ENCODE assay signal across 19 mouse cellular contexts in the genomic region with DNA sequence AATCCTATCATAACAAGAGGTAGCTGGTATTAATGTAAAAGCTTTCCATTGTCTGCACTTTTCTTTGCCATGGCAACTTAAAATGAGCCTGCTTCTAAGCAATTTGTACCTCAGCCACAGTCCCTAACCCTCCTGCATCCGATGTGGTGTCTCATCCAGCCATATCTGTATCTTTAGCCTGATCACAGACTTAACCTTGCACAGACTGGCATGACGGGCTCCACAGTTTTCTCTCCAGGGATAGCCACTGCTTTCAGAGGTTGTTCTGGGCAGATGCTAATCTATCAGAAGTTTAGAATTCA.
DNase-seq lines count a peak whose midpoint lies in the region; ATAC-seq lines count a peak whose summit lies in the region.
"Had no signal": no experiment of that assay in that cellular context is flagged by ENCODE, and none has a peak within 500 bp of the region (broad histone marks: within the 10 kb centered on the region; RNA-seq: fewer than 3 reads in every experiment).

No protein-coding gene starts in this region.

- DNase-seq in midbrain, embryonic 14.5 days = peak; percentile 30
- no peak for DNase-seq in midbrain, embryonic 11.5 days (ENCODE audit: low spot score, missing footprints)
- no peak for DNase-seq in forebrain, embryonic 14.5 days (ENCODE audit: low spot score)
- DNase-seq in hindbrain, embryonic 11.5 days (ENCODE audit: low spot score) = no peak
- DNase-seq in cerebellum, adult 9-10 months = no peak
- no peak for DNase-seq in heart, postnatal 25 days (ENCODE audit: low spot score)
- DNase-seq: adrenal gland, adult 2 months; cerebellum, adult 8-10 months; gastrocnemius, postnatal 10 days; heart, adult 18-20 months; left cerebral cortex, postnatal 4 days; liver; right cerebral cortex, postnatal 4 days had no signal

- H3K4me1 ChIP-seq in midbrain, embryonic 14.5 days (ENCODE audit: control insufficient read depth, insufficient read depth, low read length) = peaks cover 11% of the 10 kb centered on the region; the same call in 1 of the 2 replicates
- H3K4me1 ChIP-seq in midbrain, embryonic 11.5 days (ENCODE audit: control insufficient read depth, insufficient read depth, low read length) = no peaks in the 10 kb centered on the region
- peaks cover 4% of the 10 kb centered on the region; the same call in 1 of the 2 replicates for H3K4me1 ChIP-seq in forebrain, embryonic 14.5 days (ENCODE audit: control insufficient read depth, insufficient read depth, low read length)
- H3K4me1 ChIP-seq in hindbrain, embryonic 11.5 days (replicated peaks; ENCODE audit: control insufficient read depth, insufficient read depth, low read length) = no peaks in the 10 kb centered on the region
- H3K4me1 ChIP-seq in neural tube, embryonic 14.5 days (ENCODE audit: control insufficient read depth, insufficient read depth, low read length) = peaks cover 5% of the 10 kb centered on the region; the same call in 1 of the 2 replicates
- H3K4me1 ChIP-seq: embryonic facial prominence, embryonic 12.5 days had no signal

- no peak overlapping the region for H3K9ac ChIP-seq in midbrain, embryonic 14.5 days (replicated peaks; ENCODE audit: low read length)
- no peak overlapping the region for H3K9ac ChIP-seq in midbrain, embryonic 11.5 days (ENCODE audit: low read length)
- H3K9ac ChIP-seq in forebrain, embryonic 14.5 days (ENCODE audit: low read length) = no peak overlapping the region
- H3K9ac ChIP-seq in hindbrain, embryonic 11.5 days (ENCODE audit: low read depth, low read length) = no peak overlapping the region
- no peak overlapping the region for H3K9ac ChIP-seq in neural tube, embryonic 14.5 days (replicated peaks; ENCODE audit: low read depth, low read length)
- H3K9ac ChIP-seq: embryonic facial prominence, embryonic 12.5 days; kidney, embryonic 15.5 days had no signal

- intact Hi-C loops in heart, postnatal 25 days (cut with DNase I) = no loop called here

- no peak overlapping the region for H3K4me3 ChIP-seq in midbrain, embryonic 14.5 days (replicated peaks; ENCODE audit: low read depth, low read length)
- no peak overlapping the region for H3K4me3 ChIP-seq in midbrain, embryonic 11.5 days (ENCODE audit: low read depth, low read length)
- H3K4me3 ChIP-seq in forebrain, embryonic 14.5 days (ENCODE audit: low read depth, low read length) = no peak overlapping the region
- no peak overlapping the region for H3K4me3 ChIP-seq in hindbrain, embryonic 11.5 days (ENCODE audit: low read depth, low read length)
- no peak overlapping the region for H3K4me3 ChIP-seq in neural tube, embryonic 14.5 days (ENCODE audit: low read depth, low read length)
- H3K4me3 ChIP-seq: embryonic facial prominence, embryonic 12.5 days; erythroblast, embryonic 14.5 days; kidney, embryonic 15.5 days had no signal

- ATAC-seq in midbrain, embryonic 14.5 days (ENCODE audit: low FRiP score, low TSS enrichment) = no peak; the same call in 1 of the 2 replicates
- no peak for ATAC-seq in midbrain, embryonic 11.5 days (ENCODE audit: low FRiP score)
- peak; percentile 65; the same call in 1 of the 2 replicates for ATAC-seq in forebrain, embryonic 14.5 days
- 0 out of 2 replicates have a peak, but pooled peaks have one; percentile 10 for ATAC-seq in hindbrain, embryonic 11.5 days (ENCODE audit: low FRiP score)
- ATAC-seq in neural tube, embryonic 14.5 days (ENCODE audit: low read depth) = no peak
- ATAC-seq: intestine, embryonic 16.5 days; lung, postnatal 0 days had no signal

- no peaks in the 10 kb centered on the region for H3K27me3 ChIP-seq in midbrain, embryonic 14.5 days (ENCODE audit: control insufficient read depth, insufficient read depth, low read length)
- no peaks in the 10 kb centered on the region for H3K27me3 ChIP-seq in midbrain, embryonic 11.5 days (ENCODE audit: control insufficient read depth, insufficient read depth, low read length)
- H3K27me3 ChIP-seq in forebrain, embryonic 14.5 days (replicated peaks; ENCODE audit: control insufficient read depth, insufficient read depth, low read length) = no peaks in the 10 kb centered on the region
- no peaks in the 10 kb centered on the region for H3K27me3 ChIP-seq in hindbrain, embryonic 11.5 days (ENCODE audit: control insufficient read depth, insufficient read depth, low read length)
- no peaks in the 10 kb centered on the region for H3K27me3 ChIP-seq in neural tube, embryonic 14.5 days (ENCODE audit: control insufficient read depth, insufficient read depth, low read length)
- H3K27me3 ChIP-seq: embryonic facial prominence, embryonic 12.5 days; kidney, embryonic 15.5 days had no signal

- 54% methylated on average over 2 of the region's 2 CpGs for WGBS in midbrain, embryonic 14.5 days
- 81% methylated on average over 2 of the region's 2 CpGs for WGBS in midbrain, embryonic 11.5 days
- 66% methylated on average over 2 of the region's 2 CpGs for WGBS in forebrain, embryonic 14.5 days
- 68% methylated on average over 2 of the region's 2 CpGs for WGBS in hindbrain, embryonic 11.5 days
- 53% methylated on average over 2 of the region's 2 CpGs for WGBS in neural tube, embryonic 14.5 days

- no peaks in the 10 kb centered on the region for H3K36me3 ChIP-seq in midbrain, embryonic 14.5 days (ENCODE audit: control insufficient read depth, insufficient read depth, low read length)
- H3K36me3 ChIP-seq in midbrain, embryonic 11.5 days (ENCODE audit: control insufficient read depth, insufficient read depth, low read length) = no peaks in the 10 kb centered on the region
- H3K36me3 ChIP-seq in forebrain, embryonic 14.5 days (ENCODE audit: control insufficient read depth, insufficient read depth, low read length) = no peaks in the 10 kb centered on the region
- no peaks in the 10 kb centered on the region for H3K36me3 ChIP-seq in hindbrain, embryonic 11.5 days (ENCODE audit: control insufficient read depth, insufficient read depth, low read length)
- H3K36me3 ChIP-seq in neural tube, embryonic 14.5 days (ENCODE audit: control insufficient read depth, insufficient read depth, low read length) = no peaks in the 10 kb centered on the region
- H3K36me3 ChIP-seq: embryonic facial prominence, embryonic 12.5 days; kidney, embryonic 15.5 days had no signal

- H3K27ac ChIP-seq in midbrain, embryonic 14.5 days (replicated peaks; ENCODE audit: low read depth, low read length) = peak overlapping the region; percentile 52; the same call in 1 of the 2 replicates
- no peak overlapping the region for H3K27ac ChIP-seq in midbrain, embryonic 11.5 days (ENCODE audit: low read depth, low read length)
- no peak overlapping the region for H3K27ac ChIP-seq in forebrain, embryonic 14.5 days (ENCODE audit: low read depth, low read length)
- no peak overlapping the region for H3K27ac ChIP-seq in hindbrain, embryonic 11.5 days (ENCODE audit: low read depth, low read length)
- peak overlapping the region; percentile 16; the same call in 1 of the 2 replicates for H3K27ac ChIP-seq in neural tube, embryonic 14.5 days (ENCODE audit: low read depth, low read length)
- H3K27ac ChIP-seq: embryonic facial prominence, embryonic 12.5 days; kidney, embryonic 15.5 days had no signal

- H3K9me3 ChIP-seq in midbrain, embryonic 14.5 days (ENCODE audit: control insufficient read depth, low read length) = no peaks in the 10 kb centered on the region
- no peaks in the 10 kb centered on the region for H3K9me3 ChIP-seq in midbrain, embryonic 11.5 days (ENCODE audit: control insufficient read depth, low read length)
- no peaks in the 10 kb centered on the region for H3K9me3 ChIP-seq in forebrain, embryonic 14.5 days (replicated peaks; ENCODE audit: control insufficient read depth, low read length)
- H3K9me3 ChIP-seq in hindbrain, embryonic 11.5 days (ENCODE audit: control insufficient read depth, low read length) = no peaks in the 10 kb centered on the region
- H3K9me3 ChIP-seq in neural tube, embryonic 14.5 days (ENCODE audit: control insufficient read depth, low read length) = no peaks in the 10 kb centered on the region
- H3K9me3 ChIP-seq: embryonic facial prominence, embryonic 12.5 days; kidney, embryonic 15.5 days had no signal

- no peak overlapping the region for H3K4me2 ChIP-seq in midbrain, embryonic 14.5 days (ENCODE audit: low read length)
- no peak overlapping the region for H3K4me2 ChIP-seq in midbrain, embryonic 11.5 days
- no peak overlapping the region for H3K4me2 ChIP-seq in forebrain, embryonic 14.5 days (ENCODE audit: low read length)
- no peak overlapping the region for H3K4me2 ChIP-seq in hindbrain, embryonic 11.5 days (replicated peaks; ENCODE audit: low read depth, low read length)
- no peak overlapping the region for H3K4me2 ChIP-seq in neural tube, embryonic 14.5 days (ENCODE audit: low read depth, low read length)
- H3K4me2 ChIP-seq: embryonic facial prominence, embryonic 12.5 days; kidney, embryonic 15.5 days had no signal

Comparison
In these comparisons a context has a peak if more than half of its experiments do, and no peak if none do; other contexts are left out.
1. H3K27ac ChIP-seq: peak in midbrain, embryonic 14.5 days (single experiment) and neural tube, embryonic 14.5 days (single experiment); none in midbrain, embryonic 11.5 days (single experiment), forebrain, embryonic 14.5 days (single experiment) and hindbrain, embryonic 11.5 days (single experiment).
2. ATAC-seq: peak in forebrain, embryonic 14.5 days (single experiment) and hindbrain, embryonic 11.5 days (single experiment); none in midbrain, embryonic 14.5 days (single experiment), midbrain, embryonic 11.5 days (single experiment) and neural tube, embryonic 14.5 days (single experiment).